Mouse (Mus musculus) intestine, embryonic 14.5 days (tissue): ENCODE measurements around the gene Ube2c. TPM values are rescaled to one million over a fixed set of nuclear protein-coding genes. Genes with fewer than 3 reads are reported as not detected.

Source experiments
- ATAC-seq: fragments of 200-750 bp; cut with Nextera tagmentation; replicated peaks from 2 replicates; pipeline ENCODE4 v1.8.0; 2017; ENCODE audit warnings: low read depth, moderate number of reproducible peaks, moderate TSS enrichment, moderate library complexity; ENCODE audit not compliant: low FRiP score, low TSS enrichment
- DNase-seq: peaks from one replicate; pipeline ENCODE4 v3.0.0-alpha.2; 2018; ENCODE audit warnings: low spot score
- H3K27ac ChIP-seq: fragments of 300-500 bp; sonication (generic); 2 replicates; pipeline ENCODE4 v1.5.1; 2014; ENCODE audit warnings: low read depth, mild to moderate bottlenecking, control low read depth
- H3K27me3 ChIP-seq: fragments of 300-500 bp; sonication (generic); replicated peaks from 2 replicates; pipeline ENCODE4 v1.6.1; 2014; ENCODE audit warnings: low read length, control low read depth; ENCODE audit not compliant: control insufficient read depth, insufficient read depth
- H3K36me3 ChIP-seq: fragments of 300-500 bp; sonication (generic); 2 replicates; pipeline ENCODE4 v1.6.1; 2014; ENCODE audit warnings: low read length, control low read depth; ENCODE audit not compliant: control insufficient read depth, insufficient read depth
- H3K4me1 ChIP-seq: fragments of 300-500 bp; sonication (generic); replicated peaks from 2 replicates; pipeline ENCODE4 v1.6.1; 2014; ENCODE audit warnings: low read length, control low read depth, mixed read lengths; ENCODE audit not compliant: control insufficient read depth, insufficient read depth
- H3K4me2 ChIP-seq: fragments of 300-500 bp; sonication (generic); 2 replicates; pipeline ENCODE4 v1.6.1; 2014; ENCODE audit warnings: low read length
- H3K4me3 ChIP-seq: fragments of 300-500 bp; sonication (generic); 2 replicates; pipeline ENCODE4 v1.5.1; 2014; ENCODE audit warnings: low read depth, low read length, control low read depth, mixed read lengths
- H3K9ac ChIP-seq: fragments of 300-500 bp; sonication (generic); 2 replicates; pipeline ENCODE4 v1.6.1; 2014; ENCODE audit warnings: mild to moderate bottlenecking, low read length
- H3K9me3 ChIP-seq: fragments of 300-500 bp; sonication (generic); 2 replicates; pipeline ENCODE4 v1.6.1; 2016; ENCODE audit warnings: low read length, control low read depth; ENCODE audit not compliant: control insufficient read depth
- WGBS: fragments of 180-500 bp; shearing (Covaris S2); extraction: QIAGEN DNeasy Blood & Tissue Kit; methylation state at CpG from one replicate; pipeline ENCODE4 v1.1.7; 2014; 5-methylcytosine and 5-hydroxymethylcytosine counted together
- polyA plus RNA-seq: library from polyadenylated mRNA; unstranded; fragments of >200 nt; fragmentation: Nextera tagmentation; extraction: Ambion mirVana; gene quantifications from 2 replicates; pipeline ENCODE4 v1.2.1, GENCODE M21; 2014

Gene Ube2c
- polyA plus RNA-seq, 1 experiment from 2014 or later, result 462 TPM

GRCm38 (mm10) chr2:164827146-164827850 lies 57.6 kb downstream of the Ube2c start:
- H3K4me3 ChIP-seq, result no peak overlapping the region
- no peak overlapping the region for H3K9ac ChIP-seq
- peaks cover 38% of the 10 kb centered on the region for H3K36me3 ChIP-seq
- DNase-seq (no peak), ATAC-seq (no peak)
- no peak overlapping the region for H3K4me2 ChIP-seq
- H3K27me3 ChIP-seq, result no peaks in the 10 kb centered on the region
- H3K4me1 ChIP-seq, result peaks cover 9% of the 10 kb centered on the region
- H3K9me3 ChIP-seq, result no peaks in the 10 kb centered on the region
- 89% methylated on average over 16 of the region's 16 CpGs for WGBS
- no peak overlapping the region for H3K27ac ChIP-seq

Other genes starting within 250 kb of the Ube2c start
- 79.5 and 85.7 TPM in 2 replicates for gene Wfdc2, start 207.5 kb upstream of the Ube2c start, polyA plus RNA-seq
- gene Spint3, start 196.4 kb upstream of the Ube2c start, polyA plus RNA-seq, result not detected in 2 replicates
- gene Wfdc6a, start 184.5 kb upstream of the Ube2c start, polyA plus RNA-seq, result 1.5 and 3.2 TPM in 2 replicates
- not detected in 2 replicates for gene Eppin, start 176.3 kb upstream of the Ube2c start, polyA plus RNA-seq
- gene Wfdc6b, start 156.4 kb upstream of the Ube2c start, polyA plus RNA-seq, result not detected in 2 replicates
- not detected in 2 replicates for gene Wfdc8, start 156.3 kb upstream of the Ube2c start, polyA plus RNA-seq
- not detected in 2 replicates for gene Wfdc16, start 131.1 kb upstream of the Ube2c start, polyA plus RNA-seq
- gene Wfdc10, start 113.9 kb upstream of the Ube2c start, polyA plus RNA-seq, result 1.2 TPM in 1 of 2 replicates, not detected in the other
- not detected in 2 replicates for gene Wfdc9, start 113.3 kb upstream of the Ube2c start, polyA plus RNA-seq
- gene Wfdc11, start 95.8 kb upstream of the Ube2c start, polyA plus RNA-seq, result not detected in 2 replicates
- 0.28 TPM in 2 replicates for gene Wfdc13, start 84.8 kb upstream of the Ube2c start, polyA plus RNA-seq
- not detected in 2 replicates for gene Spint4, start 71.4 kb upstream of the Ube2c start, polyA plus RNA-seq
- gene Spint5, start 54.6 kb upstream of the Ube2c start, polyA plus RNA-seq, result not detected in 2 replicates
- 2.0 and 2.6 TPM in 2 replicates for gene Wfdc3, start 24.0 kb upstream of the Ube2c start, polyA plus RNA-seq
- gene Dnttip1, start 23.9 kb upstream of the Ube2c start, polyA plus RNA-seq, result 66.4 and 67.0 TPM in 2 replicates
- 0.69 and 1.3 TPM in 2 replicates for gene Tnnc2, start 10.1 kb downstream of the Ube2c start, polyA plus RNA-seq
- 20.5 and 21.3 TPM in 2 replicates for gene Snx21, start 15.9 kb downstream of the Ube2c start, polyA plus RNA-seq
- gene Acot8, start 35.0 kb downstream of the Ube2c start, polyA plus RNA-seq, result 19.2 and 19.6 TPM in 2 replicates
- 8.9 and 11.4 TPM in 2 replicates for gene Zswim3, start 35.2 kb downstream of the Ube2c start, polyA plus RNA-seq
- 16.5 and 17.4 TPM in 2 replicates for gene Zswim1, start 52.8 kb downstream of the Ube2c start, polyA plus RNA-seq
- gene Spata25, start 58.6 kb downstream of the Ube2c start, polyA plus RNA-seq, result not detected in 2 replicates
- 155 and 168 TPM in 2 replicates for gene Ctsa, start 63.0 kb downstream of the Ube2c start, polyA plus RNA-seq
- gene Neurl2, start 63.6 kb downstream of the Ube2c start, polyA plus RNA-seq, result 6.7 and 7.7 TPM in 2 replicates
- 25.7 and 28.1 TPM in 2 replicates for gene Pltp, start 87.8 kb downstream of the Ube2c start, polyA plus RNA-seq
- 76.0 and 85.5 TPM in 2 replicates for gene Pcif1, start 109.4 kb downstream of the Ube2c start, polyA plus RNA-seq
- 12.7 and 14.3 TPM in 2 replicates for gene Zfp335, start 141.9 kb downstream of the Ube2c start, polyA plus RNA-seq
- 2.4 and 3.3 TPM in 2 replicates for gene Mmp9, start 170.9 kb downstream of the Ube2c start, polyA plus RNA-seq
- gene Slc12a5, start 190.9 kb downstream of the Ube2c start, polyA plus RNA-seq, result 1.3 and 1.5 TPM in 2 replicates